Mouse (Mus musculus): ENCODE measurements around the gene Olfr76.

DNA sequence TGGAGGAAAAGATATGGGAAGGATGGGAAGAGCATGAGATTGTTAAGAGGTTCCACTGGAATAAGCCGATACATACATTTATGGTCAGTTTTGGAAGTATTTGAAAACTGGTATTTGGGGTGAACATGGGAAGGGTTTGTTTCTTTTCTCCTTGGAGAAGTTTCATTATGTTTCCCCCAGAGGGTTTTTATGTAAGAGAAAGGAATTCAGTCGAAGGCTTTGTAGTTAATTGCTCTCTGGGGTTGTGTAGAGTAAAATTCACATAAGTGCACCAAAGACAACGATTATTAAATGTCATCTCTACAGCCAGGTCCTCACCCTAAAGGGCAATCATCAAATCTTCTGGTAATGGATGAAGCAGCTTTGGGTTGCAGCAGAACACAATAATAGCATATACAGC is at the start of gene Olfr76:
- no peak for TF ChIP-seq CTCF (IDR thresholded peaks at IDR 0.05; ENCODE audit: low read depth, low read length)
- no peak for TF ChIP-seq POLR2A (IDR thresholded peaks at IDR 0.05; ENCODE audit: extremely low read depth, insufficient read depth, low read length)
